Mouse (Mus musculus) bone marrow macrophage, adult 2 months (primary cell): ENCODE data around the gene Map3k11.

Experiments used
- CTCF ChIP-seq: IDR thresholded peaks from 2 replicates; pipeline ENCODE4 v1.5.1; 2012; ENCODE audit warnings: low read depth, mild to moderate bottlenecking, low read length, moderate library complexity
- POLR2A ChIP-seq: IDR thresholded peaks from 2 replicates; pipeline ENCODE4 v1.6.1; 2012; ENCODE audit warnings: mild to moderate bottlenecking, low read depth, low read length, borderline replicate concordance

DNA sequence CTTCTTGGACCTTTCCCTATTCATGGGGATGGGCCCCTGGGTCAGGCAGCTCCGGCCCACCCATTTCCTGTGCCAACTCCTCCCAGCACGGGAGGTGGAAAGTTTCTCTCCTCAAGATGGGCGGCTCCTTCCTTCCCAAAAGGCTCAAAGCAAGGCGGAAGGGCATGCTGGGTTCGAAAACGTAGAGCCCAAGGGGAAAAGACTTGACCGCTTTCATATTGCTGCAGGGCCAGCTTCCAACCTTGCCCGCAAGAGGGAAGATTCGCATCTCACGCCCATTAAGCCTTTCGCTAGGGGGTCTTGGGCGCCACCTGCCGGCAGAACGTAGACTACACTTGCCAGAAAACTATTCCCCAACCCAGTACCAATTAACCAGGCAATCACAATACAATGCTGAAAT lies 39.2 kb downstream of the Map3k11 start:
- TF ChIP-seq CTCF (peak; percentile 79), POLR2A (no peak)
